Mouse (Mus musculus) monocyte, adult 2 months (primary cell): ENCODE measurements around the gene Wsb2.
"Not testable (repeated sequence)": the region's sequence is repeated elsewhere in the genome, so short reads cannot be mapped to it uniquely, and the experiment has no call there.

Experiments used
- DNase-seq, 2 experiments: peaks; one replicate each; pipeline ENCODE4 v3.0.0; 2022; ENCODE audit warnings: low spot score in 2 of 2, low read depth in 1 of 2

Gene Wsb2

GRCm38 (mm10) chr5:117383198-117383597, 26.1 kb downstream of the Wsb2 start:
- DNase-seq: no peak

DNA sequence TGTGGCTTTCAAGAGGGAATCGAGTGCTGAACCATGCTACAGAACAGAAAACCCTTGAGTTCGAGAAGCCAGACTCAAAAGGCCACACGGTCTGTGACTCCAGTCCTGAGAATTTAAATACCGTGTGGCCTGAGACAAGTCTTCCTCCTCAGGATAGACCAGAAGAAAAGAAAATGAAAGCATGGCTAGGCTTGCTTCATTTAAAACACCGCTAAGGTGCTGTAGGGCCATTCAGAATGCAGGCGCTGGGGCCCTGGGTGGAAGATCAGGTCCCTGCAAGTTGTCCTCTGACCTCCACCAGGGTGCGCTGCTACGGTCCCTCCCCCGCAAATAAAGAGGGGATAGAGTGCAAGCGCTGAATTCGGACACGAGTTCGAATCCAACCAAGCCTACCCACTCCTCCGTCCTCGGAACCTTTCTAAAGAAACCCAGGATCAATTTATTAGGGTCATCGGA, 31.2 kb downstream of the Wsb2 start:
- DNase-seq: peak in 1 of 2 experiments; percentile 33

GRCm38 (mm10) chr5:117388877-117389276, 31.8 kb downstream of the Wsb2 start, which contains the start of gene Rfc5:
Gene Rfc5 (minus strand): TSS chr5:117389047.
- DNase-seq: peak; percentile 83 to 92

DNA sequence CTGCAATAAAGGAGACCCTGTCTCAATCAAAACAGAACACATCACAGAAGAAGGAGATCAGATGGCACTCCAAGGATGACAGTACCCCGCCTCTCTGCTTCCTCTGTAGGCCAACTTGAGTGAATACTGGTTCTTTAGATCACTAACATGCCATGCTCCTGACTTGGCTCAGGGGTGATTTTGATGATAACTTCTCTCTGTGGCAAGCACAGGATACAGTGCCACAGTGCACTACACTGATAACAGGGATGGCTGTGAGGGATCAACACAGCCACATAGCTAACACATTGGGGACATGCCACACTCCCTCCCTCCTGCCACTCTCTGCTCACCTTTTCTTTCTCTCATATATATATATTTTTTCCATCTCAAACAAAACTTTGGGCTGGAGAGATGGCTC, 33.8 kb downstream of the Wsb2 start:
- no peak for DNase-seq

GRCm38 (mm10) chr5:117395834-117396233, 38.7 kb downstream of the Wsb2 start:
- DNase-seq: no peak

GRCm38 (mm10) chr5:117396596-117397014, 39.5 kb downstream of the Wsb2 start:
- no peak for DNase-seq

DNA sequence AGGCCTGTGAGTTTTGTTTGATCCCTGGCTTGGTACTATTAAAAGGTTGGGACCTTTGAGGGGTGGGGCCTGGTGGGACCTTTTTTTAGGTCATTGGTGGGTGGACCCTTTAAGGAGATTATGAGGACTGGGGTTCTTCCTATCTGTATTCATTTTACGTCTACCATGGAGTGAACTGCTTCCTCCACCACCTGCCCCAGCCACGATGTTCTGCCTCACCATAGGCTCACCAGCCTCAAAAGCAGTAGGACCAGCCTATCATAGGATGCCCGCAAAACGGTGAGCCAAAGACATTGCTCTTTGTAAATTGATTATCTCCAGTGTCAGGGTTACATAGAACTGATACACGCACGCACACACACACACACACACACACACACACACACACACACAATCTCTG, 40.3 kb downstream of the Wsb2 start:
- DNase-seq: no peak

DNA sequence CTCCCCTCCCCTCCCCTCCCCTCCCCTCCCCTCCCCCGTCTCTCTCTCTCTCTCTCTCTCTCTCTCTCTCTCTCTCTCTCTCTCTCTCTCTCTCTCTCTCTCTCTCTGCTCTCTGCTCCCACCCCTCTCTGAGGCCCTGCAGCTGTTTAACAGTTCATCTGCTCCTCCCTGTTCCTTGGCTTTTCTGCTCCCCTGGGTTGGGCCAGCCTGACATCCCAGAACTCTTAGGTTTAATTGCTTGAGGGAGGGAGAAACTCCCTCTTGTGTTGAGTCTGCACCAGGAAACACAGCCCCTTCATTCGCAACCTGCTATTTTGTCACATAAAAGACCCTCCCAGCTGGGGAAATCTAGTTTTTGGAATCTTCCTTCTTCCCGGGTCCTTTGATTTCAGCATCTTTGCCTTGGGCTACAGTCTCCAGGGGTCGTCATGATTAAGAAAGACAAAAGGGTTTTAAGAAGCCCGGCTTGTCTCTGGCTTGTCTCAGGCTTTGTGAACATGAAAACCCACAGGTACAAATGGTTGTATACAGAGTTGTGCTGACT, 41.0 kb downstream of the Wsb2 start:
- DNase-seq: no peak

DNA sequence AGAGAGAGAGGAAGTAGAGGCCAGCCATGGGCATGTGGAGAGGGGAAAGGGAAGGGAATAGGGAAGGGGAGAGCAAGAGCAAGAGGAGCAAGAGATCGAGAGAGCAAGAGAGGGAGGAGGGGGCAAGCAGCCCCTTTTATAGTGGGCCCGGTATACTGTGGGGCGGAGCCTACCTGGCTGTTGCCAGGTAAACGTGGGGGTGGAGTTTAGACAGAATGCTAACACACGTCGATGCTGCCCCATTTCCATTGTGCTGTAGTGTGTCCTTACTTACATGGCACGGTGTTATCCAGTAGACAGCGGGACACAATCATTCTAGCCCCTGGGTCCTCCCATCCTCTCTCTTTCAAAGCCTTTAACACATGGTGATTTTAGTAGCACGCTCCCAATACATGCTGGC, 42.2 kb downstream of the Wsb2 start:
- no peak for DNase-seq

- no peak for DNase-seq
Observed at GRCm38 (mm10) chr5:117403609-117404008, 46.5 kb downstream of the Wsb2 start.

- not testable (repeated sequence) for DNase-seq
Observed at GRCm38 (mm10) chr5:117404671-117405070, 47.6 kb downstream of the Wsb2 start.

GRCm38 (mm10) chr5:117408216-117408615, 51.1 kb downstream of the Wsb2 start:
- DNase-seq: no peak

- DNase-seq: no peak
Observed at GRCm38 (mm10) chr5:117409369-117409768, 52.3 kb downstream of the Wsb2 start.

DNA sequence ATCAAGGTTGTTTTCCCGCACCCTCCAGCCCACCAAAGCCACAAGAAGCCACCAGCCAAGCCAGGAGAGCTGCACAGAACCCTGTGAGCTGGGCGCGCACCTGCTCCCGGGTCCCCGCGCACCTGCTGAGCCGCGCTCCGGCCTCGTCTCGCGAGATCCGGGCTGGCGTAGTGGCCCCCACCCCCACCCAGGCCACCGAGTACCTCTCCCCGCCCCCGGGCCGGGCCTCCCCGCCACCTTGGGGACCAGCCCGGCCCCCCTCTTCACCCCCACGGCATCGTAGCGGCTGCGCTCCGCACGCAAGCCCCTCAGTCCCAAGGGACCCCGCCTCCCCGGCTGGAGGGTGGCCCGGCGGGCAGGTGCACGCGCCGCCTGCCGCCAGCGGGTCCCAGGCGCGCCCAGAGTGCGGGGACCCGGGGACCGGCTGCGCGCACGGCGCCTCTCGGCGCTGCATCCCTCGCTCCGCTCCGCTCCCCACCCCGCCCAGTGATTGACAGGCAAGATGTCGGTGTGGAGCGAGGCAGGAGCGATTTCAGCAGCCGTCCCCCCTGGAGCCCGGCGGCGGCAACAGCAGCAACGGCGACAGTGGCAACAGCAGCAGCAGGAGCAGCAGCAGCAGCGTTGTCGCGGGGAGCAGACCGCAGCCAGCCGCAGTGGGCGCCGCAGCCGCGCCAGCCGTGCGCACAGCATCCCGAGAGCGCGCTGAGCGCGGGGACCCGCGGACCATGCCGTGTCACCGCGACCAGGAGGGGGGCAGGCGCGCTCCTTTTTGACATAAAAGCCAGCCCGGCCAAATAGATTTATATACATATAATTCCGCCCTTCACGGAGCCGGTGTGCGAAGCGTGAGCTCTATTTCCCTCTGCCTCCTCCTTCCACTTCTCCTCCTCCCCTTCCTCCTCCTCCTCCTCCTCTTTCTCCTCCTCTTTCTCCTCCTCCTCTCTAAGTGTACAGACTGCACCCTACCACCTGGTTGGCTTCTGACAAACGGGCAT, 56.7 kb downstream of the Wsb2 start, which contains the start of gene Ksr2:
Ksr2 (plus strand) TSS at position 494 of the 995 bp plus-strand sequence.
- no peak for DNase-seq

GRCm38 (mm10) chr5:117414611-117415010, 57.5 kb downstream of the Wsb2 start:
- no peak for DNase-seq

GRCm38 (mm10) chr5:117415011-117415912, 58.2 kb downstream of the Wsb2 start:
- DNase-seq: no peak

- DNase-seq: no peak
Observed at GRCm38 (mm10) chr5:117417442-117417841, 60.3 kb downstream of the Wsb2 start.
